Mouse (Mus musculus) adrenal gland, adult (tissue): ENCODE measurements around the gene Ptdss2.

Experiments used
- DNase-seq, 2 experiments: peaks; one replicate each; pipeline ENCODE4 v3.0.0; 2022 to 2023; ENCODE audit warnings: low spot score in 1 of 2; ENCODE audit not compliant: inconsistent age in 2 of 2

The Ptdss2 gene

GRCm38 (mm10) chr7:141122245-141122644 lies at the start of gene Ptdss2:
Gene Ptdss2, plus strand, starts transcription at chr7:141122382.
- DNase-seq: peak; percentile 64 to 75

- no peak for DNase-seq
These were observed 48.4 kb upstream of the Ptdss2 start for GRCm38 (mm10) chr7:141073782-141074181.

GRCm38 (mm10) chr7:141077841-141078240 lies 44.3 kb upstream of the Ptdss2 start, which contains the start of gene Pkp3:
Gene Pkp3, plus strand, starts transcription at chr7:141078218.
- no peak for DNase-seq

GRCm38 (mm10) chr7:141078876-141079275 lies 43.3 kb upstream of the Ptdss2 start:
- DNase-seq: no peak

- no peak for DNase-seq
These were observed 42.4 kb upstream of the Ptdss2 start for GRCm38 (mm10) chr7:141079481-141080449.

- DNase-seq: peak in 1 of 2 experiments; percentile 18
These were observed 34.3 kb upstream of the Ptdss2 start for GRCm38 (mm10) chr7:141087894-141088293.

- peak in 1 of 2 experiments; percentile 9 for DNase-seq
These were observed 33.7 kb upstream of the Ptdss2 start for GRCm38 (mm10) chr7:141088473-141088872.

GRCm38 (mm10) chr7:141090228-141090627 lies 32.0 kb upstream of the Ptdss2 start:
- peak; percentile 20 to 58 for DNase-seq

GRCm38 (mm10) chr7:141092051-141092735 lies 30.0 kb upstream of the Ptdss2 start:
- peak; percentile 92 to 96 for DNase-seq

- no peak for DNase-seq
These were observed 28.2 kb upstream of the Ptdss2 start for GRCm38 (mm10) chr7:141093950-141094349.

GRCm38 (mm10) chr7:141094487-141095205 lies 27.5 kb upstream of the Ptdss2 start:
- DNase-seq: no peak

- no peak for DNase-seq
These were observed 26.2 kb upstream of the Ptdss2 start for GRCm38 (mm10) chr7:141096021-141096420.

GRCm38 (mm10) chr7:141096649-141097056 lies 25.5 kb upstream of the Ptdss2 start:
- peak; percentile 76 to 81 for DNase-seq

- no peak for DNase-seq
These were observed 25.0 kb upstream of the Ptdss2 start for GRCm38 (mm10) chr7:141097177-141097576.

GRCm38 (mm10) chr7:141099911-141100691 lies 22.1 kb upstream of the Ptdss2 start, which contains the start of gene Sigirr:
Gene Sigirr, minus strand, starts transcription at chr7:141100572.
- peak; percentile 17 to 52 for DNase-seq

GRCm38 (mm10) chr7:141103161-141103560 lies 19.0 kb upstream of the Ptdss2 start:
- no peak for DNase-seq

GRCm38 (mm10) chr7:141115874-141116273 lies 6.3 kb upstream of the Ptdss2 start:
- no peak for DNase-seq

GRCm38 (mm10) chr7:141117636-141118035 lies 4.5 kb upstream of the Ptdss2 start, which contains the start of gene Ano9:
Gene Ano9, minus strand, starts transcription at chr7:141117806.
- no peak for DNase-seq

- DNase-seq: no peak
These were observed 2.7 kb upstream of the Ptdss2 start for GRCm38 (mm10) chr7:141119487-141119886.

GRCm38 (mm10) chr7:141120605-141121004 lies 1.6 kb upstream of the Ptdss2 start:
- DNase-seq: no peak
